Mouse (Mus musculus) testis, adult 2 months (tissue): ENCODE measurements around the gene Psmc5. TPM values are rescaled to one million over a fixed set of nuclear protein-coding genes. Genes with fewer than 3 reads are reported as not detected.
A peak's percentile ranks its signal among the peaks of the same experiment; 100 is the strongest.

ENCODE experiments used
- H3K27ac ChIP-seq: fragments of 200-500 bp; 2 replicates; pipeline ENCODE4 v1.5.1; 2012; ENCODE audit warnings: low read depth, low read length; ENCODE audit not compliant: control insufficient read depth, insufficient read depth
- H3K27me3 ChIP-seq: fragments of 200-500 bp; 2 replicates; pipeline ENCODE4 v1.6.1; 2012; ENCODE audit warnings: mild to moderate bottlenecking, low read length, moderate library complexity; ENCODE audit not compliant: control insufficient read depth, insufficient read depth
- H3K36me3 ChIP-seq: fragments of 200-500 bp; 2 replicates; pipeline ENCODE4 v1.6.1; 2012; ENCODE audit warnings: mild to moderate bottlenecking, low read length; ENCODE audit not compliant: control insufficient read depth, insufficient read depth
- H3K4me1 ChIP-seq: fragments of 200-500 bp; 2 replicates; pipeline ENCODE4 v1.6.1; 2012; ENCODE audit warnings: low read length; ENCODE audit not compliant: control insufficient read depth, insufficient read depth
- H3K4me3 ChIP-seq: fragments of 200-500 bp; 2 replicates; pipeline ENCODE4 v1.5.1; 2012; ENCODE audit warnings: low read depth, mild to moderate bottlenecking, low read length, moderate library complexity, mixed read lengths; ENCODE audit not compliant: control insufficient read depth
- CTCF ChIP-seq: fragments of 200-500 bp; IDR thresholded peaks from 2 replicates; pipeline ENCODE4 v1.5.1; 2012; ENCODE audit warnings: low read depth, mild to moderate bottlenecking, inconsistent platforms, low read length, moderate library complexity; ENCODE audit not compliant: control insufficient read depth, insufficient read depth, insufficient replicate concordance
- POLR2A ChIP-seq: fragments of 200-500 bp; IDR thresholded peaks from 2 replicates; pipeline ENCODE4 v1.6.1; 2012; ENCODE audit warnings: low read depth, mild to moderate bottlenecking, inconsistent platforms, low read length, moderate library complexity; ENCODE audit not compliant: control insufficient read depth
- polyA plus RNA-seq: library from polyadenylated mRNA; depleted of rRNA; stranded (reverse); fragments of >200 nt; gene quantifications from 2 replicates; pipeline ENCODE4 v1.2.3, GENCODE M21; 2012; rRNA removed

The Psmc5 gene
- polyA plus RNA-seq, 1 experiment = 90.9 TPM

DNA sequence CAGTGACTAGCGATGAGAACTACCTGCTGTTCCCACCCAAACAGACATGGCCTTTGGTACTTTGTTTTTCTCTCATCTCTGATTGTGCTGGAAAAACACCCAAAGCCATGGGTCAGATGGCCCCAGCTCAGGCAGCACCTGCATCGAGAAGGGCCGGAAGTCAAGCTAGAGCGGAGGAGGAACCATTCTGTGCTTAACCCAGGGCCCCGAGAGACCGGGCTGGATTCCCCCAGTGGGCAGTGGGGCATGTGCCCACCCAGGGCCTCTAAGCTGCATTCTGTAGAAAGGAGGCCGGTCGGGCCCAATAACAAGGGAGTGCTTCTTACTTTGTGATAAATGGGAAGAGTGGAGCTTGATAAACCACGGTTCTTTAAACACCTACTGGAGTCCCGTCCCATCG, 52.2 kb downstream of the Psmc5 start:
- Histone ChIP-seq H3K27ac (peak overlapping the region; percentile 46), H3K4me1 (peaks cover 7% of the 10 kb centered on the region)
- no peak for TF ChIP-seq CTCF
- TF ChIP-seq POLR2A = no peak

DNA sequence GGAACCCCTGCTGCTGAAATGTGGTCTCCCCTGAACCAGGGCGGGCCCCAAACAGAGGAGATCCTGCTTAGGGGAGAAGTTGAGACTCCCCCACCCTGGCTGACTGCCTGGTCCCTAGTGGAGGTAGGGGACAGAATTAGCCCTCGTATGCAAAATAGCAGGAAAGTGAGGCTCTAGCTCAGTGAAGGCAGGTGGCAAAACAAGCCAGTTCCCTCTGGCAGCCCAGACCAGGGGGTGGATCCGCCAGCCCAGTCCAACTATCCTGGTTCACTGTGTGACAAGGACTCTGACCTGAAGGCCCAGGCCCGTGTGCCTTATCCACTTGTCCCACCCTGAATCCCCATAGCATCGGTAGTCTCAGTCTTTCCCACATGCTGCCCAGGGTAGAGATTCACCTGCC, 54.2 kb downstream of the Psmc5 start:
- H3K36me3 ChIP-seq = no peaks in the 10 kb centered on the region
- peaks cover 7% of the 10 kb centered on the region for H3K4me1 ChIP-seq
- no peak overlapping the region for H3K4me3 ChIP-seq
- H3K27me3 ChIP-seq = no peaks in the 10 kb centered on the region
- H3K27ac ChIP-seq = no peak overlapping the region
- no peak for TF ChIP-seq CTCF
- no peak for TF ChIP-seq POLR2A

More for the DNA sequence above, 52.2 kb downstream of the Psmc5 start:
- no peaks in the 10 kb centered on the region for H3K27me3 ChIP-seq
- no peaks in the 10 kb centered on the region for H3K36me3 ChIP-seq
- H3K4me3 ChIP-seq = peak overlapping the region; percentile 58

Other genes starting within 250 kb of the Psmc5 start
- 0.41 and 0.46 TPM in 2 replicates for gene Kcnh6, start 248.0 kb upstream of the Psmc5 start, polyA plus RNA-seq
- 65.9 and 66.7 TPM in 2 replicates for gene Dcaf7, start 219.3 kb upstream of the Psmc5 start, polyA plus RNA-seq
- 3.5 and 4.3 TPM in 2 replicates for gene Taco1, start 190.1 kb upstream of the Psmc5 start, polyA plus RNA-seq
- gene Map3k3, start 171.5 kb upstream of the Psmc5 start, polyA plus RNA-seq = 10.5 and 11.3 TPM in 2 replicates
- gene Gm10840, start 95.3 kb upstream of the Psmc5 start, polyA plus RNA-seq = 124 and 142 TPM in 2 replicates
- 1,077 and 1,168 TPM in 2 replicates for gene Limd2, start 95.3 kb upstream of the Psmc5 start, polyA plus RNA-seq
- gene Strada, start 54.0 kb upstream of the Psmc5 start, polyA plus RNA-seq = 153 and 157 TPM in 2 replicates
- 8.2 and 11.0 TPM in 2 replicates for gene Ccdc47, start 39.8 kb upstream of the Psmc5 start, polyA plus RNA-seq
- 12.0 and 13.2 TPM in 2 replicates for gene Ddx42, start 39.2 kb upstream of the Psmc5 start, polyA plus RNA-seq
- gene Ftsj3, start 75 bp upstream of the Psmc5 start, polyA plus RNA-seq = 16.0 and 17.2 TPM in 2 replicates
- 74.7 and 74.9 TPM in 2 replicates for gene Smarcd2, start 16.8 kb downstream of the Psmc5 start, polyA plus RNA-seq
- 92.3 and 97.5 TPM in 2 replicates for gene Tcam1, start 20.5 kb downstream of the Psmc5 start, polyA plus RNA-seq
- not detected in 2 replicates for gene Gh, start 45.7 kb downstream of the Psmc5 start, polyA plus RNA-seq
- 0.09 and 0.16 TPM in 2 replicates for gene Cd79b, start 58.6 kb downstream of the Psmc5 start, polyA plus RNA-seq
- 0.51 and 1.1 TPM in 2 replicates for gene Scn4a, start 97.1 kb downstream of the Psmc5 start, polyA plus RNA-seq
- gene Prr29, start 109.3 kb downstream of the Psmc5 start, polyA plus RNA-seq = 0.40 and 0.49 TPM in 2 replicates
- gene Icam2, start 131.9 kb downstream of the Psmc5 start, polyA plus RNA-seq = 1.2 and 1.7 TPM in 2 replicates
- 6.6 and 7.3 TPM in 2 replicates for gene Ern1, start 231.7 kb downstream of the Psmc5 start, polyA plus RNA-seq